Mouse (Mus musculus) right cerebral cortex, adult 2 months (tissue): ENCODE results near the gene Ttbk1.
A peak's percentile ranks its signal among the peaks of the same experiment; 100 is the strongest.
"Not testable (repeated sequence)": the region's sequence is repeated elsewhere in the genome, so short reads cannot be mapped to it uniquely, and the experiment has no call there.

Source experiments
- DNase-seq, 2 experiments: peaks; one replicate each; pipeline ENCODE4 v3.0.0; 2021 to 2022; ENCODE audit warnings: low spot score in 2 of 2

Ttbk1 gene

GRCm38 (mm10) chr17:46487431-46487830 lies at the start of gene Ttbk1:
TSS of gene Ttbk1 (minus strand) at chr17:46487675.
- DNase-seq, result peak; percentile 65 to 66

GRCm38 (mm10) chr17:46525579-46526307 lies 38.3 kb upstream of the Ttbk1 start:
- DNase-seq, result peak; percentile 49 to 50

GRCm38 (mm10) chr17:46525065-46525464 lies 37.6 kb upstream of the Ttbk1 start:
- DNase-seq, result no peak

- no peak for DNase-seq
Measured at GRCm38 (mm10) chr17:46521963-46522668, 34.6 kb upstream of the Ttbk1 start.

- no peak for DNase-seq
Measured at GRCm38 (mm10) chr17:46521174-46521573, 33.7 kb upstream of the Ttbk1 start.

GRCm38 (mm10) chr17:46520385-46520979 lies 33.0 kb upstream of the Ttbk1 start:
- DNase-seq, result no peak

GRCm38 (mm10) chr17:46519971-46520370 lies 32.5 kb upstream of the Ttbk1 start:
- no peak for DNase-seq

- no peak for DNase-seq
Measured at GRCm38 (mm10) chr17:46513329-46513728, 25.9 kb upstream of the Ttbk1 start.

GRCm38 (mm10) chr17:46511059-46511710 lies 23.7 kb upstream of the Ttbk1 start:
- DNase-seq, result no peak

- DNase-seq, result no peak
Measured at GRCm38 (mm10) chr17:46505617-46506016, 18.1 kb upstream of the Ttbk1 start.

GRCm38 (mm10) chr17:46503847-46504638 lies 16.6 kb upstream of the Ttbk1 start:
- no peak for DNase-seq

- DNase-seq, result no peak
Measured at GRCm38 (mm10) chr17:46502775-46503174, 15.3 kb upstream of the Ttbk1 start.

- DNase-seq, result no peak
Measured at GRCm38 (mm10) chr17:46497956-46498355, 10.5 kb upstream of the Ttbk1 start.

- DNase-seq, result peak; percentile 79 to 81
Measured at GRCm38 (mm10) chr17:46496623-46497434, 9.4 kb upstream of the Ttbk1 start, which contains the start of gene Dnph1. TSS of gene Dnph1 (plus strand) at chr17:46496711.

GRCm38 (mm10) chr17:46496081-46496480 lies 8.6 kb upstream of the Ttbk1 start:
- DNase-seq, result not testable (repeated sequence)

- no peak for DNase-seq
Measured at GRCm38 (mm10) chr17:46495486-46495885, 8.0 kb upstream of the Ttbk1 start.

GRCm38 (mm10) chr17:46486995-46487394 lies 480 bp downstream of the Ttbk1 start:
- no peak for DNase-seq

- DNase-seq, result peak in 1 of 2 experiments; percentile 25
Measured at GRCm38 (mm10) chr17:46484461-46484875, 3.0 kb downstream of the Ttbk1 start.

GRCm38 (mm10) chr17:46484021-46484431 lies 3.4 kb downstream of the Ttbk1 start:
- peak in 1 of 2 experiments; percentile 39 for DNase-seq

- DNase-seq, result peak; percentile 65 to 71
Measured at GRCm38 (mm10) chr17:46483561-46484001, 3.9 kb downstream of the Ttbk1 start.
